Mouse (Mus musculus) cerebellum, adult 2 months (tissue): ENCODE measurements at regions not wholly inside any gene's neighbourhood (a gene's known extent, or its start where the extent isn't known, plus 50 kb on each side); places are given as distances from the start of the nearest gene placed in this dataset.

ENCODE experiments used
- DNase-seq, 2 experiments: peaks; one replicate each; pipeline ENCODE4 v3.0.0; 2021
- H3K27ac ChIP-seq: fragments of 200-500 bp; 2 replicates; pipeline ENCODE4 v1.5.1; 2012; ENCODE audit warnings: low read length, control low read depth, inconsistent platforms; ENCODE audit not compliant: insufficient read depth
- H3K27me3 ChIP-seq: fragments of 200-500 bp; 2 replicates; pipeline ENCODE4 v1.6.1; 2012; ENCODE audit warnings: inconsistent platforms, mild to moderate bottlenecking, low read length, moderate library complexity; ENCODE audit not compliant: control insufficient read depth, insufficient read depth
- H3K4me1 ChIP-seq: fragments of 200-500 bp; 2 replicates; pipeline ENCODE4 v1.6.1; 2011; ENCODE audit warnings: low read length; ENCODE audit not compliant: control insufficient read depth, insufficient read depth
- H3K4me3 ChIP-seq: fragments of 200-500 bp; replicated peaks from 2 replicates; pipeline ENCODE3; 2011; ENCODE audit warnings: mild to moderate bottlenecking, low read depth, low read length, control low read depth; ENCODE audit not compliant: insufficient read depth
- CTCF ChIP-seq: fragments of 200-500 bp; IDR thresholded peaks from 2 replicates; pipeline ENCODE4 v1.5.1; 2011; ENCODE audit warnings: low read depth, mild to moderate bottlenecking, control low read depth, low read length, moderate library complexity, borderline replicate concordance; ENCODE audit not compliant: insufficient read depth
- POLR2A ChIP-seq: fragments of 200-500 bp; IDR thresholded peaks from 2 replicates; pipeline ENCODE4 v1.6.1; 2011; ENCODE audit warnings: low read length, control low read depth, borderline replicate concordance; ENCODE audit not compliant: insufficient read depth
- WGBS: fragments of 180-500 bp; shearing (Covaris S2); methylation state at CpG from one replicate; pipeline ENCODE4 v1.1.7; 2018; 5-methylcytosine and 5-hydroxymethylcytosine counted together

- TF ChIP-seq POLR2A: no peak
- no peaks in the 10 kb centered on the region for H3K4me1 ChIP-seq
- H3K27ac ChIP-seq: no peak overlapping the region
- WGBS: 94% methylated on average over 2 of the region's 2 CpGs
- DNase-seq: no peak
- no peaks in the 10 kb centered on the region for H3K27me3 ChIP-seq
- H3K4me3 ChIP-seq: no peak overlapping the region
Measured at GRCm38 (mm10) chr1:108472031-108472430, 882.2 kb downstream of the Serpinb8 start.

GRCm38 (mm10) chr1:108498854-108499253 lies 909.0 kb downstream of the Serpinb8 start:
- 68% methylated on average over 1 of the region's 1 CpGs for WGBS
- no peaks in the 10 kb centered on the region for H3K4me1 ChIP-seq
- DNase-seq: no peak
- no peaks in the 10 kb centered on the region for H3K27me3 ChIP-seq
- H3K4me3 ChIP-seq: no peak overlapping the region
- TF ChIP-seq CTCF (no peak), POLR2A (no peak)
- H3K27ac ChIP-seq: no peak overlapping the region

GRCm38 (mm10) chr1:108527424-108527823 lies 937.6 kb downstream of the Serpinb8 start:
- 49% methylated on average over 2 of the region's 2 CpGs for WGBS
- no peak overlapping the region for H3K27ac ChIP-seq
- H3K27me3 ChIP-seq: no peaks in the 10 kb centered on the region
- H3K4me3 ChIP-seq: no peak overlapping the region
- TF ChIP-seq POLR2A: no peak
- TF ChIP-seq CTCF: no peak
- H3K4me1 ChIP-seq: no peaks in the 10 kb centered on the region
- DNase-seq: peak in 1 of 2 experiments; percentile 1

GRCm38 (mm10) chr1:108538238-108538637 lies 948.4 kb downstream of the Serpinb8 start:
- Histone ChIP-seq H3K27me3 (no peaks in the 10 kb centered on the region), H3K4me1 (no peaks in the 10 kb centered on the region), H3K4me3 (no peak overlapping the region), H3K27ac (no peak overlapping the region)
- 66% methylated on average over 11 of the region's 11 CpGs for WGBS
- TF ChIP-seq CTCF (no peak), POLR2A (no peak)
- DNase-seq: no peak

- Histone ChIP-seq H3K4me3 (no peak overlapping the region), H3K4me1 (no peaks in the 10 kb centered on the region), H3K27me3 (no peaks in the 10 kb centered on the region), H3K27ac (no peak overlapping the region)
- WGBS: 72% methylated on average over 2 of the region's 2 CpGs
- TF ChIP-seq POLR2A: no peak
- TF ChIP-seq CTCF: no peak
- DNase-seq: no peak
Measured at GRCm38 (mm10) chr1:108548721-108549120, 958.9 kb downstream of the Serpinb8 start.

- no peak for DNase-seq
- Histone ChIP-seq H3K27ac (no peak overlapping the region), H3K4me1 (no peaks in the 10 kb centered on the region), H3K27me3 (no peaks in the 10 kb centered on the region), H3K4me3 (no peak overlapping the region)
- 93% methylated on average over 1 of the region's 1 CpGs for WGBS
- TF ChIP-seq POLR2A (no peak), CTCF (no peak)
Measured at GRCm38 (mm10) chr1:108558882-108559281, 969.1 kb downstream of the Serpinb8 start.

GRCm38 (mm10) chr1:108562981-108563380 lies 973.2 kb downstream of the Serpinb8 start:
- H3K4me3 ChIP-seq: no peak overlapping the region
- no peaks in the 10 kb centered on the region for H3K27me3 ChIP-seq
- no peak overlapping the region for H3K27ac ChIP-seq
- 53% methylated on average over 1 of the region's 1 CpGs for WGBS
- no peak for TF ChIP-seq POLR2A
- TF ChIP-seq CTCF: no peak
- DNase-seq: no peak
- H3K4me1 ChIP-seq: no peaks in the 10 kb centered on the region

GRCm38 (mm10) chr1:108571977-108572376 lies 982.2 kb downstream of the Serpinb8 start:
- no peak for DNase-seq
- no peak for TF ChIP-seq POLR2A
- no peak for TF ChIP-seq CTCF
- no peaks in the 10 kb centered on the region for H3K4me1 ChIP-seq
- H3K27ac ChIP-seq: no peak overlapping the region
- no peak overlapping the region for H3K4me3 ChIP-seq
- WGBS: 43% methylated on average over 3 of the region's 3 CpGs
- no peaks in the 10 kb centered on the region for H3K27me3 ChIP-seq

- no peak for TF ChIP-seq CTCF
- H3K4me1 ChIP-seq: no peaks in the 10 kb centered on the region
- no peak overlapping the region for H3K4me3 ChIP-seq
- no peak for DNase-seq
- H3K27ac ChIP-seq: no peak overlapping the region
- no peaks in the 10 kb centered on the region for H3K27me3 ChIP-seq
Measured at GRCm38 (mm10) chr1:108572765-108573164, 983.0 kb downstream of the Serpinb8 start.
